Mouse (Mus musculus) limb, embryonic 14.5 days (tissue): Measurements from ENCODE around the gene BC029722. TPM values are rescaled to one million over a fixed set of nuclear protein-coding genes. Genes with fewer than 3 reads are reported as not detected.
"Not testable (repeated sequence)": the region's sequence is repeated elsewhere in the genome, so short reads cannot be mapped to it uniquely, and the experiment has no call there.

Experiments used
- ATAC-seq: fragments of 200-750 bp; cut with Nextera tagmentation; 2 replicates; pipeline ENCODE4 v1.8.0; 2017; ENCODE audit warnings: low read depth, moderate number of reproducible peaks, moderate TSS enrichment; ENCODE audit not compliant: low FRiP score
- DNase-seq: peaks from one replicate; pipeline ENCODE4 v3.0.0-alpha.2; 2015; ENCODE audit warnings: low spot score
- H3K27ac ChIP-seq: fragments of 300-500 bp; sonication (generic); replicated peaks from 2 replicates; pipeline ENCODE4 v1.5.1; 2014; ENCODE audit warnings: low read depth, mild to moderate bottlenecking, low read length, moderate library complexity, mixed read lengths
- H3K27me3 ChIP-seq: fragments of 300-500 bp; sonication (generic); 2 replicates; pipeline ENCODE4 v1.6.1; 2014; ENCODE audit warnings: low read length, mixed read lengths; ENCODE audit not compliant: control insufficient read depth, insufficient read depth
- H3K36me3 ChIP-seq: fragments of 300-500 bp; sonication (generic); 2 replicates; pipeline ENCODE4 v1.6.1; 2014; ENCODE audit warnings: mild to moderate bottlenecking, low read length, moderate library complexity, mixed read lengths; ENCODE audit not compliant: control insufficient read depth, insufficient read depth
- H3K4me1 ChIP-seq: fragments of 300-500 bp; sonication (generic); 2 replicates; pipeline ENCODE4 v1.6.1; 2014; ENCODE audit warnings: antibody characterized with exemption, low read length, mixed read lengths; ENCODE audit not compliant: control insufficient read depth, insufficient read depth
- H3K4me2 ChIP-seq: fragments of 300-500 bp; sonication (generic); replicated peaks from 2 replicates; pipeline ENCODE4 v1.6.1; 2014; ENCODE audit warnings: low read depth, mild to moderate bottlenecking, low read length, moderate library complexity; ENCODE audit not compliant: severe bottlenecking
- H3K4me3 ChIP-seq: fragments of 300-500 bp; sonication (generic); replicated peaks from 2 replicates; pipeline ENCODE4 v1.5.1; 2014; ENCODE audit warnings: low read length
- H3K9ac ChIP-seq: fragments of 300-500 bp; sonication (generic); 2 replicates; pipeline ENCODE4 v1.6.1; 2014; ENCODE audit warnings: mild to moderate bottlenecking, low read depth, low read length, moderate library complexity; ENCODE audit not compliant: severe bottlenecking
- H3K9me3 ChIP-seq: fragments of 300-500 bp; sonication (generic); 2 replicates; pipeline ENCODE4 v1.6.1; 2016; ENCODE audit warnings: low read length; ENCODE audit not compliant: control insufficient read depth
- POLR2A ChIP-seq: fragments of 200-500 bp; IDR thresholded peaks from 2 replicates; pipeline ENCODE4 v1.8.0; 2012; ENCODE audit warnings: inconsistent platforms, mild to moderate bottlenecking, moderate library complexity, borderline replicate concordance; ENCODE audit not compliant: insufficient read depth, insufficient read length; ENCODE audit errors: extremely low read depth
- whole genome bisulfite sequencing: fragments of 180-500 bp; shearing (Covaris S2); extraction: QIAGEN DNeasy Blood & Tissue Kit; methylation state at CpG from one replicate; pipeline ENCODE4 v1.1.7; 2014; 5-methylcytosine and 5-hydroxymethylcytosine counted together
- polyA plus RNA-seq, 2 experiments: library from polyadenylated mRNA; depleted of rRNA in 1 of 2; stranded (reverse) in 1 of 2; unstranded in 1 of 2; fragments of >200 nt; fragmentation: Nextera tagmentation in 1 of 2; extraction: Ambion mirVana in 1 of 2; gene quantifications; 2 replicates each; pipeline versions ENCODE4 v1.2.1 to v1.2.3; 2012 to 2014

BC029722 gene
- polyA plus RNA-seq, 2 experiments = 14.1 to 20.6 TPM

DNA sequence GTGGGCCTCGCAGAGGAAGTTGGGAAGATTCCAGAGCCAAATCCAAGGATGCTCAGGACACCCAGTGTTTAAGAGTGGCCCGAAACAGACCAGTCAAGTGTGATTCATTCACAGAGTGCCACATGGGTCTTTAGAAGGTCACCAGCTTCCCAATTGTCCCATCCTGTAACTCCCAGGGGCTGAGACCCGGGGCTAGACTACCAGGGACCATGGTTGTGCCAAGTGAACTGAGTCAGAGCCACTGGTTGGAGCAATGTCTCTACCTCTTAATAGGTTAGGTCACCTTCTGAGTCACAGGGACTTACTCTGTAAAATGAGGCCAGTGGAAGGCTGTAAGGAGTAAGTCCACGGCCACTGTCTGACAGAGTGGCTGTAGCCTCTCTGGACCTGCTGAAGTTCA, 19.7 kb upstream of the BC029722 start:
- Histone ChIP-seq H3K36me3 (no peaks in the 10 kb centered on the region), H3K9me3 (no peaks in the 10 kb centered on the region), H3K27me3 (no peaks in the 10 kb centered on the region), H3K27ac (no peak overlapping the region), H3K4me3 (no peak overlapping the region), H3K4me2 (no peak overlapping the region), H3K4me1 (no peaks in the 10 kb centered on the region), H3K9ac (no peak overlapping the region)
- TF ChIP-seq POLR2A = no peak
- ATAC-seq = no peak
- DNase-seq = no peak
- 82% methylated on average over 4 of the region's 4 CpGs for WGBS

DNA sequence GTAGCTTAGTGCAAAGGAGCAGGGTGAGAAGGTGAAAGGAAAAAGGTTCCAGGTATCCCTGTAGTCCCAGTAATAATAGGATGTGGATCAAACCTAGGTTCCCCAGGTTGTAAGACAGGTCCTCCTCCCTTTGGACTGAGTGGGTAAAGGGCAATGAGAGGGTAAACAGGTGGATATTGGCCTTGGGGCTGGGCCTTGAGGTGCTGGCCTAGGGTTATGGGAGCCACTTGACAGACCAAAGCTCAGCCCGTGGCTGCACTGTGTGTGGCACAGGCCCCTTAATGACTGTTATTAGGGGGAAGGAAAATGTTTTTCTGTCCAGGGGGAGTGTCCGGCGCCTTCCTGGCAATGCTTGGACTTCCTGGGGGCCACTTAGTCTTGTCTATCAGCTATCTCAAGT, 18.7 kb upstream of the BC029722 start:
- no peak for ATAC-seq
- TF ChIP-seq POLR2A = no peak
- Histone ChIP-seq H3K9me3 (no peaks in the 10 kb centered on the region), H3K9ac (no peak overlapping the region), H3K27me3 (no peaks in the 10 kb centered on the region), H3K4me1 (no peaks in the 10 kb centered on the region), H3K27ac (no peak overlapping the region), H3K36me3 (no peaks in the 10 kb centered on the region), H3K4me2 (no peak overlapping the region), H3K4me3 (no peak overlapping the region)
- no peak for DNase-seq
- WGBS = 72% methylated on average over 3 of the region's 3 CpGs

DNA sequence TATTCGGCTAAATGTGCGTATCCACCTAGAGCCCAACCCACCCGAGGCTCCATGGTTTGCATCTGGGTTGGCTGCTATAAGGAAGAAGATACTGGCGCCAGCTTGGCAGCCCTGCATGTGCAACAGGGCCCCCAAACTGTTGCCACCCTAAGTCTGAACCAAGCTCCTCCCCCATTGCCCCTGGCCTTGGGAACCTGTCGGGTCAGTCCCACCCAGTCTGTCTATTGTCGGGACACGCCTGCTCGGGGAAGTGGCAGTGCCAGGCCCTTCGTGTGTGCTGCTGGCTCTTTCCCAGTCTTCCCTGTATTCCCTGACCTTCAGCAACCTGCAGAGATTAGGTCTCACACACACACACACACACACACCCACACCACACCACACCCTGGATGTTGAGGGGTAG, 15.5 kb upstream of the BC029722 start, which contains the start of gene Fam83c:
Gene Fam83c (minus strand): TSS at position 123 of the 400 bp plus-strand sequence.
- Histone ChIP-seq H3K4me1 (no peaks in the 10 kb centered on the region), H3K4me3 (no peak within 1 kb of the TSS), H3K27ac (no peak within 1 kb of the TSS), H3K4me2 (no peak within 1 kb of the TSS), H3K9ac (no peak within 1 kb of the TSS), H3K9me3 (no peaks in the 10 kb centered on the region), H3K36me3 (no peaks in the 10 kb centered on the region), H3K27me3 (no peaks in the 10 kb centered on the region)
- WGBS = 53% methylated on average over 8 of the region's 9 CpGs
- no peak for DNase-seq
- TF ChIP-seq POLR2A = no peak
- no peak for ATAC-seq

DNA sequence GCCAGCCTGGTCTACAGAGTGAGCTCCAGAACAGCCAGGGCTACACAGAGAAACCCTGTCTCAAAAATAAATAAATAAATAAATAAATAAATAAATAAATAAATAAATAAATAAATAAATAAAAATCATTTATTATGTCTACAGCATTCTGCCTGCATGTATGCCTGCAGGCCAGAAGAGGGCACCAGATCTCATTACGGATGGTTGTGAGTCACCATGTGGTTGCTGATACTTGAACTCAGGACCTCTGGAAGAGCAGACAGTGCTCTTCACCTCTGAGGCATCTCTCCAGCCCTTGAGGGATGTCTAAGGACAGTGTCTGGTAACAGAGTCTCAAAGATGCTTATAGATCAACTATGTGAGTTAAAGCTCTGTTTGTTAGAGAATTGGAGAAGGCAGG, 12.9 kb upstream of the BC029722 start:
- H3K9me3 ChIP-seq, DNase-seq, H3K4me3 ChIP-seq, H3K36me3 ChIP-seq, H3K4me2 ChIP-seq, H3K27me3 ChIP-seq, H3K27ac ChIP-seq, H3K4me1 ChIP-seq, ATAC-seq, H3K9ac ChIP-seq: not testable (repeated sequence)
- 74% methylated on average over 1 of the region's 1 CpGs for WGBS

DNA sequence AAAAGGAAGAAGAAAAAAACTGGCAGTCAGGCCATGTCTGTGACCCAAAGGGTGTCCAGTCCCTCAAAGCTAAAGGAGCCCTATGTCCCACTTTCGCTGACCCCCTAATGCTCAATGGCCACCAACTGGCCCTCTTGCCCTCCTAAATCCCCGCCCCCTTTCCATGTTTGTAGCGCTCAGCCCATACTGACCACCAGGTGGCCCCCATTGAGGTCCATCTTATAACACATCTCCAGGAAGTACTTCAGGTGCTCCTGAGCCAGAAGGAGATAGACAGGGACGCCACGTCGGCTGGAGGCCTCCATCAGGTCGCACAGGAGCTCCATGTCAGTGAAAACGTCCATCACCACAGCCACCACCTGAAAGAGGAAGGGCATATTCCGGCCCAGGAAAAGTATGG, 12.1 kb upstream of the BC029722 start:
- H3K27ac ChIP-seq = no peak overlapping the region
- no peaks in the 10 kb centered on the region for H3K27me3 ChIP-seq
- no peaks in the 10 kb centered on the region for H3K36me3 ChIP-seq
- H3K4me3 ChIP-seq = no peak overlapping the region
- H3K4me2 ChIP-seq = no peak overlapping the region
- no peaks in the 10 kb centered on the region for H3K9me3 ChIP-seq
- no peak overlapping the region for H3K9ac ChIP-seq
- ATAC-seq (no peak), DNase-seq (no peak)
- TF ChIP-seq POLR2A = no peak
- WGBS = 67% methylated on average over 9 of the region's 9 CpGs
- H3K4me1 ChIP-seq = peaks cover 5% of the 10 kb centered on the region

DNA sequence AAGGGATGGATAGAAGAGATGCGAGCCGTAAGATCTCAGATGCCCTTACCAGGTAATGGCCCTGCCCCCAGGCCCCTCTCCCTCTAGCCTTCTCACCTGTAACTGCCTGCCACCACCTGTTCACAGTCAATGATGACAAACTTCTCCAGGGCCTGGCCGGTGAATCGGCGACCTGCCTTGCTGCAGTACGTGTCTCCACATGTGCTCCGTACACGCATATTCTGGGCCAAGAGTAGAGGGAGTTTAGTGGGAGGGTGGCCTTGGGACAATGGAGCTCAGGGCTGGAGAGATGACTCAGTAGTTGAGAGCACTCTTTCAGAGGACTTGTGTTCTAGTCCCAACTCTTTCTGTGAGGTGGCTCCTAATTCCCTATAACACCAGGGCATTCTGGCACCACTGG, 11.6 kb upstream of the BC029722 start:
- TF ChIP-seq POLR2A = no peak
- H3K4me3 ChIP-seq = no peak overlapping the region
- H3K27me3 ChIP-seq = no peaks in the 10 kb centered on the region
- no peak for DNase-seq
- no peak overlapping the region for H3K9ac ChIP-seq
- H3K36me3 ChIP-seq = no peaks in the 10 kb centered on the region
- 90% methylated on average over 8 of the region's 8 CpGs for WGBS
- no peak for ATAC-seq
- H3K4me2 ChIP-seq = no peak overlapping the region
- H3K9me3 ChIP-seq = no peaks in the 10 kb centered on the region
- H3K27ac ChIP-seq = no peak overlapping the region
- H3K4me1 ChIP-seq = peaks cover 5% of the 10 kb centered on the region
